Mouse (Mus musculus): ENCODE data around the gene Onecut1.

DNA sequence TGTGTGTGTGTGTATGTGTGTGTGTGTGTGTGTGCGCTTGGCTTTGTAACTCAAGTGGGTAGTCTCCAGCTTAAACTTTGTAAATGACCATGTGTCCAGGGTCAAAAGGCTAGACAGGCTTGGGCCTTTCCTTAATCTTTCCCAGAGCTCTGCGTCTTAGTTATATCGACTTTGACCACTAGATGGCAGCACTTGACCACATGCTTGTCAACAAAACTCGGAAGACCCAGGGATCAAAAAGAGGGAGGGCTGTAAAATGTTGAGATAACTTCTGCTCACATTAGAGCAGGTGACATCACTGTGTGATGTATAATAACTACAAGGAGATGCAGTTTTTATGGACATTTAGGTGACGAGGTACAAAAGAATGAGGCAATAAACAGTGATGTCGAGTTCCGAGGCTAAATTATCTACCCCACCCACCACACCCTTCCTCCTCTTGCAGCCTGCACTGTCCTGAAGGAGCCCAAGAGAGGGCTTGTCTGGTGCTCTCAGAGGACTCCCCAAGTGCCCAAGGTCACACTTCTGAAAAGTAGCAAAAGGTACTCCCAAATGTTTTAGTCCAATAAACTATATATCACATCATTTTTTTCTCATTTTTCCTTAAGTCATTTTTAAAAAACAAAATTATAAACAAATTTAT lies 43.3 kb downstream of the Onecut1 start:
- TF ChIP-seq CTCF (IDR thresholded peaks at IDR 0.05; ENCODE audit: low read depth, low read length) (no peak), POLR2A (IDR thresholded peaks at IDR 0.05; ENCODE audit: borderline replicate concordance, low read depth, low read length) (no peak)

All from bone marrow macrophage, adult 2 months (primary cell).